Mouse (Mus musculus): ENCODE results near the gene Actr10. TPM values are rescaled to one million over a fixed set of nuclear protein-coding genes. Genes with fewer than 3 reads are reported as not detected.

Actr10 gene
- polyA plus RNA-seq, 1 experiment from 2014 or later: 184 TPM

- Histone ChIP-seq H3K36me3 (ENCODE audit: control insufficient read depth, insufficient read depth) (peaks cover 20% of the 10 kb centered on the region), H3K4me3 (ENCODE audit: low read length) (no peak overlapping the region), H3K9me3 (replicated peaks; ENCODE audit: control insufficient read depth, low read length) (no peaks in the 10 kb centered on the region), H3K4me1 (ENCODE audit: control insufficient read depth, insufficient read depth, low read length) (peaks cover 9% of the 10 kb centered on the region), H3K4me2 (ENCODE audit: low read depth, low read length) (no peak overlapping the region), H3K27ac (ENCODE audit: low read length) (peak overlapping the region; percentile 35; the same call in 1 of the 2 replicates), H3K9ac (ENCODE audit: low read length) (no peak overlapping the region), H3K27me3 (ENCODE audit: control insufficient read depth, insufficient read depth, low read length) (no peaks in the 10 kb centered on the region)
- WGBS: 69% methylated on average over 1 of the region's 1 CpGs
- ATAC-seq (replicated peaks; ENCODE audit: extremely low read depth, insufficient read depth, low FRiP score): no peak
Observed at GRCm38 (mm10) chr12:71000344-71000743, 62.7 kb downstream of the Actr10 start.

- 73% methylated on average over 6 of the region's 6 CpGs for WGBS
- H3K4me2 ChIP-seq (ENCODE audit: low read depth, low read length): no peak overlapping the region
- peaks cover 26% of the 10 kb centered on the region for H3K36me3 ChIP-seq (ENCODE audit: control insufficient read depth, insufficient read depth)
- no peaks in the 10 kb centered on the region for H3K9me3 ChIP-seq (replicated peaks; ENCODE audit: control insufficient read depth, low read length)
- no peak overlapping the region for H3K27ac ChIP-seq (ENCODE audit: low read length)
- no peak overlapping the region for H3K9ac ChIP-seq (ENCODE audit: low read length)
- H3K27me3 ChIP-seq (ENCODE audit: control insufficient read depth, insufficient read depth, low read length): no peaks in the 10 kb centered on the region
- no peak overlapping the region for H3K4me3 ChIP-seq (ENCODE audit: low read length)
- peaks cover 17% of the 10 kb centered on the region for H3K4me1 ChIP-seq (ENCODE audit: control insufficient read depth, insufficient read depth, low read length)
- no peak for ATAC-seq (replicated peaks; ENCODE audit: extremely low read depth, insufficient read depth, low FRiP score)
Observed at GRCm38 (mm10) chr12:71001456-71001855, 63.8 kb downstream of the Actr10 start.

DNA sequence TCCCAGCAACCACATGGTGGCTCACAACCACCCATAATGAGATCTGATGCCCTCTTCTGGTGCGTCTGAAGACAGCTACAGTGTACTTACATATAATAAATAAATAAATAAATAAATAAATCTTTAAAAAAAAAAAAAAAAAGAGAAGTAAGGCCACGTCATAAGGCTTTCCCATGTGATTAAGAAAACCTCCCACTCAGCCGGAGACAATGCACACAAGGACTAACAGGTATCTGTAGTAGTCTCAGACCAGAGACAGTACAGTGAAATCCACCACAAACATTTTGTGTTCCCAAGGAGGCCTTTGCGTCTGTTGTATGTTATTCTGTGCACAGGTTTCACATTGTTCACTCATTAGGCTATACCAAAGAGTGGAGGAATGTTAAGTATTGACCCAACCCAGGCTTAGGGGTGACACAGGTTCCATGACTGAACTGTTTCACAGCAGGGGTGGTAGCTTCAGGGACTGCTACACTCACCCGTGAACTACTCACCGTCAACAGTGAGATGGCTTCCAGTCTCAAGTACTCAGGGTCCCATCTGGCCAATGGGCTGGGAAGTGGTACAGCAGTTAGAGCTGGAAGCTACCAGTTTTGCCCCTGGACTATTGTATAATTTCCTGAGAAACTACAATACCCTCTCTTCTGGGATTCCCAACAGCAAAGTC is 66.2 kb downstream of the Actr10 start:
- Histone ChIP-seq H3K4me3 (ENCODE audit: low read length) (no peak overlapping the region), H3K4me2 (ENCODE audit: low read depth, low read length) (no peak overlapping the region), H3K4me1 (ENCODE audit: control insufficient read depth, insufficient read depth, low read length) (peaks cover 18% of the 10 kb centered on the region), H3K36me3 (ENCODE audit: control insufficient read depth, insufficient read depth) (peaks cover 34% of the 10 kb centered on the region), H3K27ac (ENCODE audit: low read length) (no peak overlapping the region), H3K9ac (ENCODE audit: low read length) (no peak overlapping the region), H3K9me3 (replicated peaks; ENCODE audit: control insufficient read depth, low read length) (no peaks in the 10 kb centered on the region), H3K27me3 (ENCODE audit: control insufficient read depth, insufficient read depth, low read length) (no peaks in the 10 kb centered on the region)
- 90% methylated on average over 5 of the region's 6 CpGs for WGBS
- no peak for ATAC-seq (replicated peaks; ENCODE audit: extremely low read depth, insufficient read depth, low FRiP score)

DNA sequence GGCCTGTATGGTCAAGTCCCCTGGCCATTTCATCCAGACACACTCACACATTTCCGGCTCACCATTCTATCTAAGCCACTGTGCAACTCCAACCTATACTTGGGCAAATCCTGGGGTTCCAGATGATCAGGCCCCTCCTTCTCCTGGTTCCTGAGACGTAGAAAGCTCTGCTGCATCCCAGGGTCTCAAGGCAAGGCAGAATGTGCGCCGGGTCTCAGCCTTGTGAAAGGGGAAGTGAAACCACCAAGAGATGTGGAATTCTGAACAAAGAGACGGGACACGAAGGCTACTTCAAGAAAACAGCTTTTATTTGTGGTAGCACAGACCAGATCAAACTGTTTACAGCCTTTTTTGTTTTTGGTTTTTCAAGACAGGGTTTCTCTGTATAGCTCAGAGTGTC is 68.5 kb downstream of the Actr10 start:
- Histone ChIP-seq H3K36me3 (ENCODE audit: control insufficient read depth, insufficient read depth) (peaks cover 37% of the 10 kb centered on the region), H3K27ac (ENCODE audit: low read length) (no peak overlapping the region), H3K9ac (ENCODE audit: low read length) (no peak overlapping the region), H3K4me2 (ENCODE audit: low read depth, low read length) (no peak overlapping the region), H3K27me3 (ENCODE audit: control insufficient read depth, insufficient read depth, low read length) (no peaks in the 10 kb centered on the region), H3K4me1 (ENCODE audit: control insufficient read depth, insufficient read depth, low read length) (peaks cover 14% of the 10 kb centered on the region), H3K9me3 (replicated peaks; ENCODE audit: control insufficient read depth, low read length) (no peaks in the 10 kb centered on the region), H3K4me3 (ENCODE audit: low read length) (no peak overlapping the region)
- WGBS: 88% methylated on average over 6 of the region's 6 CpGs
- ATAC-seq (replicated peaks; ENCODE audit: extremely low read depth, insufficient read depth, low FRiP score): no peak

GRCm38 (mm10) chr12:71006901-71007300 is 69.2 kb downstream of the Actr10 start:
- peaks cover 37% of the 10 kb centered on the region for H3K36me3 ChIP-seq (ENCODE audit: control insufficient read depth, insufficient read depth)
- H3K4me2 ChIP-seq (ENCODE audit: low read depth, low read length): no peak overlapping the region
- H3K27me3 ChIP-seq (ENCODE audit: control insufficient read depth, insufficient read depth, low read length): no peaks in the 10 kb centered on the region
- ATAC-seq (replicated peaks; ENCODE audit: extremely low read depth, insufficient read depth, low FRiP score): no peak
- H3K4me1 ChIP-seq (ENCODE audit: control insufficient read depth, insufficient read depth, low read length): peaks cover 17% of the 10 kb centered on the region
- H3K4me3 ChIP-seq (ENCODE audit: low read length): no peak overlapping the region
- H3K9ac ChIP-seq (ENCODE audit: low read length): no peak overlapping the region
- no peak overlapping the region for H3K27ac ChIP-seq (ENCODE audit: low read length)
- no peaks in the 10 kb centered on the region for H3K9me3 ChIP-seq (replicated peaks; ENCODE audit: control insufficient read depth, low read length)
- 46% methylated on average over 7 of the region's 7 CpGs for WGBS

- peak; percentile 52; the same call in 1 of the 2 replicates for ATAC-seq (replicated peaks; ENCODE audit: extremely low read depth, insufficient read depth, low FRiP score)
- peaks cover 37% of the 10 kb centered on the region for H3K4me1 ChIP-seq (ENCODE audit: control insufficient read depth, insufficient read depth, low read length)
- no peaks in the 10 kb centered on the region for H3K9me3 ChIP-seq (replicated peaks; ENCODE audit: control insufficient read depth, low read length)
- H3K27me3 ChIP-seq (ENCODE audit: control insufficient read depth, insufficient read depth, low read length): no peaks in the 10 kb centered on the region
- H3K4me2 ChIP-seq (ENCODE audit: low read depth, low read length): no peak overlapping the region
- H3K4me3 ChIP-seq (ENCODE audit: low read length): no peak overlapping the region
- WGBS: 27% methylated on average over 4 of the region's 4 CpGs
- peaks cover 34% of the 10 kb centered on the region for H3K36me3 ChIP-seq (ENCODE audit: control insufficient read depth, insufficient read depth)
- H3K9ac ChIP-seq (ENCODE audit: low read length): no peak overlapping the region
- no peak overlapping the region for H3K27ac ChIP-seq (ENCODE audit: low read length)
Observed at GRCm38 (mm10) chr12:71009769-71010168, 72.1 kb downstream of the Actr10 start.

Other genes starting within 250 kb of the Actr10 start
- 25.7 and 27.7 TPM in 2 replicates for gene Frmd6, start 112.3 kb upstream of the Actr10 start, polyA plus RNA-seq (2015; fragmentation: Nextera tagmentation; extraction: Ambion mirVana)
- 433 and 454 TPM in 2 replicates for gene Psma3, start 36.8 kb downstream of the Actr10 start, polyA plus RNA-seq (2015; fragmentation: Nextera tagmentation; extraction: Ambion mirVana)
- 27.9 and 29.3 TPM in 2 replicates for gene Arid4a, start 78.1 kb downstream of the Actr10 start, polyA plus RNA-seq (2015; fragmentation: Nextera tagmentation; extraction: Ambion mirVana)
- gene Tomm20l, start 173.6 kb downstream of the Actr10 start, polyA plus RNA-seq (2015; fragmentation: Nextera tagmentation; extraction: Ambion mirVana): 0.37 TPM in 1 of 2 replicates, not detected in the other
- gene Timm9, start 198.8 kb downstream of the Actr10 start, polyA plus RNA-seq (2015; fragmentation: Nextera tagmentation; extraction: Ambion mirVana): 98.9 and 108 TPM in 2 replicates
- 9.1 and 9.2 TPM in 2 replicates for gene 2700049A03Rik, start 199.0 kb downstream of the Actr10 start, polyA plus RNA-seq (2015; fragmentation: Nextera tagmentation; extraction: Ambion mirVana)

Data from heart, embryonic 16.5 days (tissue).